Mouse (Mus musculus) retina, adult 2 months (tissue): ENCODE measurements around the gene Fyb.

Experiments used
- DNase-seq: peaks from one replicate; pipeline ENCODE4 v3.0.0-alpha.2; 2012; ENCODE audit warnings: low read depth, low spot score

Gene Fyb

GRCm38 (mm10) chr15:6522653-6523167 lies at the start of gene Fyb:
Fyb (plus strand) TSS chr15:6522853.
- DNase-seq, result no peak

- DNase-seq, result no peak
Observed at GRCm38 (mm10) chr15:6483561-6483960, 39.1 kb upstream of the Fyb start.

GRCm38 (mm10) chr15:6492386-6492785 lies 30.3 kb upstream of the Fyb start:
- no peak for DNase-seq

- DNase-seq, result no peak
Observed at GRCm38 (mm10) chr15:6498396-6499070, 24.1 kb upstream of the Fyb start.

- no peak for DNase-seq
Observed at GRCm38 (mm10) chr15:6500787-6501186, 21.9 kb upstream of the Fyb start.

- DNase-seq, result no peak
Observed at GRCm38 (mm10) chr15:6517525-6517924, 5.1 kb upstream of the Fyb start.

GRCm38 (mm10) chr15:6519417-6520255 lies 3.0 kb upstream of the Fyb start:
- no peak for DNase-seq

GRCm38 (mm10) chr15:6520505-6521155 lies 2.0 kb upstream of the Fyb start:
- DNase-seq, result no peak

GRCm38 (mm10) chr15:6524801-6525200 lies 2.1 kb downstream of the Fyb start:
- DNase-seq, result no peak

- DNase-seq, result no peak
Observed at GRCm38 (mm10) chr15:6525386-6525785, 2.7 kb downstream of the Fyb start.

- no peak for DNase-seq
Observed at GRCm38 (mm10) chr15:6533858-6534343, 11.2 kb downstream of the Fyb start.

GRCm38 (mm10) chr15:6534592-6534991 lies 11.9 kb downstream of the Fyb start:
- no peak for DNase-seq

GRCm38 (mm10) chr15:6539639-6540338 lies 17.1 kb downstream of the Fyb start:
- no peak for DNase-seq

GRCm38 (mm10) chr15:6548911-6549310 lies 26.3 kb downstream of the Fyb start:
- no peak for DNase-seq

GRCm38 (mm10) chr15:6551875-6552274 lies 29.2 kb downstream of the Fyb start:
- no peak for DNase-seq

GRCm38 (mm10) chr15:6554742-6555141 lies 32.1 kb downstream of the Fyb start:
- DNase-seq, result no peak

- no peak for DNase-seq
Observed at GRCm38 (mm10) chr15:6555536-6555935, 32.9 kb downstream of the Fyb start.

GRCm38 (mm10) chr15:6556272-6556671 lies 33.6 kb downstream of the Fyb start:
- DNase-seq, result no peak

- no peak for DNase-seq
Observed at GRCm38 (mm10) chr15:6556911-6557310, 34.3 kb downstream of the Fyb start.

- no peak for DNase-seq
Observed at GRCm38 (mm10) chr15:6557552-6557951, 34.9 kb downstream of the Fyb start.

GRCm38 (mm10) chr15:6559188-6559587 lies 36.5 kb downstream of the Fyb start:
- DNase-seq, result no peak
